Mouse (Mus musculus): Measurements from ENCODE around the gene Arpp21.
"Not testable (repeated sequence)": the region's sequence is repeated elsewhere in the genome, so short reads cannot be mapped to it uniquely, and the experiment has no call there.

The Arpp21 gene

DNA sequence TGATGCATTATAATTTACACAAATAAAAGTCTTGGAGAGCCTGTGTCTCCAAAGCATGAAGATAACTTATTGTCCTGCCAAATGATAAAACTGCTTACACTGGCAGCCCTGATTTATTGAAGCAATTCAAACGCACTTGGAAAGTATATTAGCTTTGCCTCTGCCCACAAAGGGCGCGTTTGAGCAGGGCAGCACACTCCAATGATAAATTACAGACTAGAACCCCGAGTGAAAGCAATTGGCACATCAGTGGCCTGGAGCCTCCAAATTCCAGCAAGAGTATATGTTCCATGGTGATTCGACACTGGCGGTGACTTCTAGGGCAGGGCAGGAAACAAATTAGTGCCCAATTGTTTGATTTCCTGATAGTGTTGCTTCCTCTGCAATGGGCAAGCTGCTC lies 137.5 kb downstream of the Arpp21 start:
- no peak for DNase-seq

DNA sequence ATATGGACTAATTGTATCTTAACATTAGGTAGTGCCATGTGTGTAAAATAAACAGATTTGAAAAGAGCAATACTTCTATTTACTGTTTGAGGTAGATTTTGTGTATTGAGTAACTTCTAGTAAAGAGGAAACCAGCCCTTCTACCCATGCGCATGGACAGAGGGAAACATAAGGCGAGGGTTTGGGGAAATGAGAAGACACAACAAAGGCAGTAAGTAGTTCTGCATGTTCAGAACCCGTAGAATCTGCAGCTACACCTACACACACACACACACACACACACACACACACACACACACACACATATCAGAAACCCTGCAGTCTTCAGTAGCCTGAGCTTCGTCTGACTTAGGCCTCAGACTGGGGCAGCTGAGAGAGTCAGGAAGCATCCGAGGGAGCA lies 140.0 kb downstream of the Arpp21 start:
- no peak for DNase-seq

DNA sequence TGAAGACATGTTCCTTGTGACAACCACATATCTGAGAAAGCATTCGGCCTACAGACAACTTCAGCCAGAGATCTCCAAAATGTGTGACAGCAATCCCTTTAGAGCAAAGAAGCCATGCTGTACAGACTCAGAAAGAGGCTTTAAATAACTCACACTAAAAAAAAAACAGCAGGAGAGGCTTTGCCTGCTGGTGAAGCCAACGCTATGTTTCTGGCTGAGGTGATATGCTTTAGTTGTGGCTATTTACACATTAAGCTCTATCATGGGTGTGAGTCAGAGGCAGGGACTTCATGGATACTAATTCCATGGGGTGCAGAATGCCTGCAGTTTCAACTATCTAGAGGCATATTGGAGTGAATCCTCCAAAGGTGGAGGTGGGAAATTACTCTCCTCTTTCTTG lies 140.5 kb downstream of the Arpp21 start:
- no peak for DNase-seq

DNA sequence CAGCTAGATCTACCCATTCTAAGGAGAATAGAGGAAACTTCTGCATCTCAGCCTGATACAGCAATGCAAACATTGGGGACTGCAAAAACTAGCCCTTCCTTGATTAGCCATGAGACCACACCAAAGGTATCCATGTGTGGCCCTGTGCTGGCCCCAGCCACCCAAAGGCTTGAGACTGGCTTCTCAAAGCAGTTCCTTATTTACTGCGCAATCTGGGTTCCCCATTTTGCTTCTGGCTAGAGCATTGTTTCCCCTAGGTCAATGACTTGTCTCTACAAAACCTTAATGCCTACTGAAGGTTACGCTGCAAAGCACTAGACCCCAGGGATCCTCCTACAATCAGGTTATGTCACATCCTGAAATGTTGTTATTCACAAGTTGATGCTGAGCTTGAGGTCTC lies 156.8 kb downstream of the Arpp21 start:
- no peak for DNase-seq

DNA sequence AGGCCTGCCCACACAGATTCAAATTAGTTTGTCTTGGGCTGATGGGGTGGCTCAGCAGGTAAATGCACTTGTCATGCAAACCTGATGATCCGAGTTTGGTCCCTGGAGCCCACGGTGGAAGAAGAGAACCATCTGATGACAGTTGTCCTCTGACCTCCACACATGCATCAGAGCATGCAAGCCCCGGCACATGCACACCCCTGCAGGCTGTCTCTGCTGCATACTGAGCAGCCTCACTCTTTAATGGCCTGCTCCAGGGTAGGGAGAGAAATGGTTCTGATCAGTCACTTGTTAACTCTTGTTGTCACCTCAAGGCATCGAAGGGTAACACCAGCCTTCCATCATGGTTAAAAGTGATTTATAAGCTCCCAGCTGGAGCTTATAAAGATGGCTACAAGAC lies 157.3 kb downstream of the Arpp21 start:
- no peak for DNase-seq

DNA sequence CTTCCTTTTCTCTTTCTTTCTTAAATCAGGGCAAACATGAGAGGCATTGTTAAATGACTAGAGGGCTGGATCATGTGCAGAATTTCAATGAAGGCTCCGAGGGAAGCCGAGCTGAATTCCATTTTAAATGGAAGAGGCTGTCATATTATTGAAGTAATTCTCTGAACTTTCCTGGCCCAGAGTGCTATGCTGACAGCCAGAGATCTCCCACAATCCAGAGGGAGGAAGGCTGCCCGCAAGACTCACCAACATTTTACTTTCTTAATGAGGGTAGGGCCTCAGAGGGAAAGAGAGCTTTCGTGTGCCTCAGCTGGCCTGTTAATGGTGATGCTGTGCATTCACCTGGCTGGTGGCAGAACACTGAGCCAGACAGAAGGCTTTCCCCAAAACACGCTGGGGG lies 160.5 kb downstream of the Arpp21 start:
- no peak for DNase-seq

DNA sequence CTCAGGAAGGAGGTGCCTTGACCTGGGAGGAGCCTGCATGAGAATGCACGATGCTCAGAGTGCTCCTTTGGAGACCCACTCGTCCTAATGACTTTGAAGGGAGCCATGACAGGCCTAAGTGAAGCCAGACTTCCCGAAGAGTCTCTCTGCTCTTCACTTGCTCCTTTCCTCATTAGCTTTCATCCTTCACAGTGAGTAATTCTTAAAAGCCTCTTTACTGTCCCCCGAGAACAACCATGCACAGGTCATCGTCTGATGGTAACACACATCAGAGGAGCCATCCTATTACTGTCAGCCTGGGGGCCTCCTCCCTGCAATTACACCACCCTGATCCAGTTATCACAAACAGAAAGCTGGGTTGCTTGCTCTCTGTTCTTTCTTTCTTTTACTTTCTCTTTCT lies 160.9 kb downstream of the Arpp21 start:
- no peak for DNase-seq

GRCm38 (mm10) chr9:112071368-112071767 lies 164.4 kb downstream of the Arpp21 start:
- DNase-seq = no peak

DNA sequence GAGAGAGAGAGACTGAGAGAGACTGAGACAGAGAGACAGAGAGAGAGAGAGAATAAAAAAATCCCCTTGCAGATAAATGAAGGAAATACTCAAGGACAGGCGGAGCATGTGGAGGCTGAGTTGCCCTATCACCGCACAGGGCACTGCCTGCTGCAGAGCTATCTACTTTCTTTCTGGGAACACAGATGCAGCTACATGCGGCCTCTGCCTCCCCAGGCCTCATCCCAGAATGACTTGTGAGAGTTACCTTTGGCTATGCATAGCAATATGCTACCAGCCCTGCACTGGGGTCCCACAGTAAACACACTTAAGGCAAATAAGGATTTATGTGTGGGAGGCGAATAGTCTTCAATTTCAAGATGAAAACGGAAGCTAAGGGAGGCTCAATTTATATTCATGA lies 164.8 kb downstream of the Arpp21 start:
- no peak for DNase-seq

DNA sequence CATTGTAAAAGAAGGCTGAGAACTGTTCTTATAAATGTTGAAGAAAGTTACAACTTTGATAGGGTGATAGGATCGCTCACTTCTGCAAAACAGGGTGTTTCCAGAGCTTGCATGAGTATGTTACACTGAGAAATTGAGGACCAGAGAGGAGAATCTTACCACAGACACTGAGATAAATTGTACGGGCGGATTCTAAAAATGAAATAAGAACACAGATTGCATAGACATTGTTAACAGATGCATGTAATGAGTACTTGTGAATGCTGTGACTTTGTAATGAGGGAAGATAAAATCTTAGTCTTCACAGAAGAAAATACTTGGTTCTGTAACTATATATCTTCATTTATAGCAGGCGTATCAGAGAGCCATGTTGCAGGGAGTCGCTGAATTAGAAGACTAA lies 167.5 kb downstream of the Arpp21 start:
- DNase-seq = no peak

- no peak for DNase-seq
Observed at GRCm38 (mm10) chr9:112060696-112061425, 174.9 kb downstream of the Arpp21 start.

- DNase-seq = no peak
Observed at GRCm38 (mm10) chr9:112054807-112055381, 180.8 kb downstream of the Arpp21 start.

- no peak for DNase-seq
Observed at GRCm38 (mm10) chr9:112047903-112048467, 187.8 kb downstream of the Arpp21 start.

DNA sequence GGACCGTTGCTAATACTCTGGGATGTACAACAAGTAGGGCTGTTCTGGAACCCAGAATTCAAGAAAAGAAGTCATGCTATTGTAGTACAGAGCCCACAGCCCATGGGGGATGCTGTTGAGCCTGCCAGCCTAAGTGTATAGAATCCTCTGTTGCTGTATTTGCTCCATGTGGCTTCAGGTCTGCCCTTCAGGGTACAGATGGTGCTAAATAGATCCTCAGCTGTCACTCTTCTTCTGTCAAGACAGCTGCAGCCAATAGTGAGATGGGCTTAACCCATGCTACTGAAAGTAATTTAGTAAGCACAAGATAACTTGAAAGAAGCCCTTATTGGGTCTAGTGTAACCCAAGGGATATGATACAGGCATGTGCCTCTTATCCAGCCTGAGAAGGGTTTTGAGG lies 195.2 kb downstream of the Arpp21 start:
- no peak for DNase-seq

- no peak for DNase-seq
Observed at GRCm38 (mm10) chr9:112037732-112038131, 198.0 kb downstream of the Arpp21 start.

GRCm38 (mm10) chr9:112033840-112034239 lies 201.9 kb downstream of the Arpp21 start:
- DNase-seq = not testable (repeated sequence)

DNA sequence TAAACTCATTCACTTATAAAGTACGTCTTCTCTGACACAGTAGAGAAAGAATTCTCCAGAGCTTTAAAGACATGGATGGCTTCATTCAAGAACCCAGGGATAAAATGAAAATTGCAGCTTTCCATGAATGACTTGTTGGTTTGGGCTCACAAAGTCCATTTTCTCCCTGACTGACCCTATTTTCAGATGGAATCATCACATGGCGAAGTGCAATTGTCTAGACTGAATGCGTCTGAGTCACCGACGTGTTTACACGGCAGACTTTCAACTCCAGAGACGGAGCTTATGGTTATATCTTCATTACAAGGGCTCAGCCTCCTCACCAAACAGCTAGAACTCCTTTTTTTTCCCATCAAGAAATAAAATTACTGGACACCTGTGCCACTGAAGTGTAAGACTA lies 203.6 kb downstream of the Arpp21 start:
- DNase-seq = no peak

DNA sequence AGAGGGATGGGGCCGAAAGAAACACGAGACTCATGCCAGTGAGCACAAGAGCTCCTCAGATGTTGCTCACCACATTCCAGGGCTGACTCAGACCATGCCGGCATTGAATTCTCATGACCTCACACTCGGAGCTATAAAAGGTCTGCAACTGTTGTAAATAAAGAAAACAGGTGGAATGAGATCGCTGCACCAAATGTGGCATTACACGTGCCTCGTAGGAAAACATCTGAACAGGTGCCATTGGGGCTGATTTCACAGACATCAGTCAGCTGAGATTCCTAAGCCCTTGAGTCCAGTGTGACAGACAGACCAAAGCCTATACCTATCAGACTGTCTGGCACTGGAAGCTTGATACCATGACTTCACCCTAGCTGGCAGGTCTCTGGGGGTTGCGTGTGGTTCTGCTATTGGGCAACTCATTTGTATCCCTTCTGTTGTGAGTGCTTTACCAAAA lies 212.1 kb downstream of the Arpp21 start:
- no peak for DNase-seq

DNA sequence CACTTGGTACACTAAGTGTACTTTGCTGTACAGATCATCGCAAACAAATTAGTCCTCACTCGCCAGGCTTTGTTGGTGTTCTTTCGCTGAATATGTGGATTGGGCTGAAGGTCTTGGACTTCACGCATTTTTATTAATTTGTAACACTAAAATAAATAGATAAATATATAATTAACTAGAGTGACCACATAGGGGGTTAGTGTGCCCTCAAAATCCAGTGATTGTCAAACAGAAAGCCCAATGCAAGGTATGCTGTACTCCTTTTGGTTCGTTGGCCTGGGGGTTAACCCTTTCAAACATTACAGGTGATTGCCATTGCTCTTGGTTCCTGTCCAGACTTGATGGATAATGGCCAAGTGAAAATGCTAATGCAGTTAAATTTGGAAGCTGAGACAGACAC lies 212.6 kb downstream of the Arpp21 start:
- DNase-seq = no peak

Data from kidney, adult 8-10 months (tissue).